Mouse (Mus musculus) hindbrain, postnatal 0 days (tissue): ENCODE data around the gene Fdps. TPM values are rescaled to one million over a fixed set of nuclear protein-coding genes. Genes with fewer than 3 reads are reported as not detected.
A peak's percentile ranks its signal among the peaks of the same experiment; 100 is the strongest.

Source experiments
- ATAC-seq: fragments of 200-750 bp; cut with Nextera tagmentation; 2 replicates; pipeline ENCODE4 v1.8.0; 2017; ENCODE audit warnings: mild to moderate bottlenecking, moderate TSS enrichment, moderate library complexity
- DNase-seq: peaks from one replicate; pipeline ENCODE4 v3.0.0-alpha.2; 2015; ENCODE audit warnings: low spot score
- H3K27ac ChIP-seq: fragments of 300-500 bp; sonication (generic); 2 replicates; pipeline ENCODE4 v1.5.1; 2014; ENCODE audit warnings: mild to moderate bottlenecking
- H3K27me3 ChIP-seq: fragments of 300-500 bp; sonication (generic); 2 replicates; pipeline ENCODE4 v1.6.1; 2014; ENCODE audit warnings: low read length, mixed read lengths; ENCODE audit not compliant: insufficient read depth
- H3K36me3 ChIP-seq: fragments of 300-500 bp; sonication (generic); 2 replicates; pipeline ENCODE4 v1.6.1; 2014; ENCODE audit warnings: low read length, mixed read lengths; ENCODE audit not compliant: insufficient read depth
- H3K4me1 ChIP-seq: fragments of 300-500 bp; sonication (generic); 2 replicates; pipeline ENCODE4 v1.6.1; 2014; ENCODE audit warnings: antibody characterized with exemption, low read length, mixed read lengths; ENCODE audit not compliant: insufficient read depth
- H3K4me2 ChIP-seq: fragments of 300-500 bp; sonication (generic); 2 replicates; pipeline ENCODE4 v1.6.1; 2014; ENCODE audit warnings: low read depth, mild to moderate bottlenecking, low read length, moderate library complexity, mixed read lengths
- H3K4me3 ChIP-seq: fragments of 300-500 bp; sonication (generic); 2 replicates; pipeline ENCODE4 v1.5.1; 2014; ENCODE audit warnings: low read length
- H3K9ac ChIP-seq: fragments of 300-500 bp; sonication (generic); replicated peaks from 2 replicates; pipeline ENCODE4 v1.6.1; 2014; ENCODE audit warnings: mild to moderate bottlenecking, low read length, moderate library complexity, mixed read lengths
- H3K9me3 ChIP-seq: fragments of 300-500 bp; sonication (generic); 2 replicates; pipeline ENCODE4 v1.6.1; 2016; ENCODE audit warnings: low read length, mixed read lengths
- CTCF ChIP-seq: IDR thresholded peaks from 2 replicates; pipeline ENCODE4 v1.5.1; 2016; ENCODE audit warnings: antibody characterized with exemption, control low read depth, low read depth
- WGBS: fragments of 180-500 bp; shearing (Covaris S2); extraction: QIAGEN DNeasy Blood & Tissue Kit; methylation state at CpG from one replicate; pipeline ENCODE4 v1.1.7; 2014; 5-methylcytosine and 5-hydroxymethylcytosine counted together
- polyA plus RNA-seq: library from polyadenylated mRNA; unstranded; fragments of >200 nt; fragmentation: Nextera tagmentation; extraction: Ambion mirVana; gene quantifications from 2 replicates; pipeline ENCODE4 v1.2.1, GENCODE M21; 2015
- total RNA-seq: library from RNA; depleted of rRNA; stranded (reverse); fragments of >200 nt; gene quantifications from 2 replicates; pipeline ENCODE4 v1.2.3, GENCODE M21; 2014

Fdps gene
- total and polyA plus RNA-seq, 2 experiments from 2014 or later = 340 to 341 TPM

DNA sequence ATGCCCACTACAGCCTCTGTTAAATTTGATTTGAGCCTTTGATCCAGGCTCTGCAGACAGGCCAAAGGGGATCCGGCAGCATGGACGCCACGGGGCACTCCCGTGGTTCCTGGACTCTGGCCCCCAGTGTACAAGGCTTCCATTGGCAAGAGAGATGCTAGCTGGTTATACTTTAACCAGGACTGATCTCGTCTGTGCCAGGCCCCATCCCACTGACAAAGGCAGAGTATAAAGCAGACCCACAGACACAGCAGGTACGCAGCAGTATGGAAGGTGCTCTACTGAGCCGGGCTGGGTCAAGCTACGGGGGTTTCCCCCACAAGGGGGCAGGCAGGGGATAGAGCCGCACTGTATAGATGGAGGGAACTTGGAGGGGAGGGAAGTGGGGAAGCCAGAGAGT, 34.6 kb upstream of the Fdps start:
- no peaks in the 10 kb centered on the region for H3K27me3 ChIP-seq
- WGBS = 33% methylated on average over 9 of the region's 9 CpGs
- H3K36me3 ChIP-seq = no peaks in the 10 kb centered on the region
- H3K4me3 ChIP-seq = no peak overlapping the region
- H3K4me2 ChIP-seq = no peak overlapping the region
- H3K9me3 ChIP-seq = no peaks in the 10 kb centered on the region
- peak; percentile 15; the same call in 1 of the 2 replicates for TF ChIP-seq CTCF
- ATAC-seq (no peak), DNase-seq (no peak)
- H3K9ac ChIP-seq = no peak overlapping the region
- H3K27ac ChIP-seq = no peak overlapping the region
- no peaks in the 10 kb centered on the region for H3K4me1 ChIP-seq

DNA sequence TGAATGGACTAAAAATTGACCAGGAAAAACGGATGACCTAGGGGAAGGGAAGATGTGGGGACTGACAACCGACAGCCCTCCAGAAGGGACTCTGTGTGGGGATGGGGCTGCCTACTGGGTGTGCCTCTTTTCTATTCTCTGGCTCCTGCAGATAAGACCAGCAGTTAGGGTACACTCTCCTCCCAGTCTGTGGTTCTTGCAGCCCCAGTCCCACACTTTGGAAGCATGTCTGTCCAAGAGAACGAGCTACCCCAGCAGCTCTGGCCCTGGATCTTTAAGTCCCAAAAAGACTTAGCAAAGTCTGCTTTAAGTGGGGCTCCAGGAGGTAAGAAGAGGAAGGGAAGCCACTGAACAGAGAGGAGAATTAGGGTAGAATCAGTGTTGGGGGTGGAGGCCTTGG, 34.2 kb upstream of the Fdps start, which contains the start of gene Pklr:
Gene Pklr, plus strand, starts transcription at position 185 of the 400 bp plus-strand sequence.
- no peak for TF ChIP-seq CTCF
- no peak for ATAC-seq
- 59% methylated on average over 3 of the region's 3 CpGs for WGBS
- Histone ChIP-seq H3K27ac (no peak within 1 kb of the TSS), H3K4me1 (no peaks in the 10 kb centered on the region), H3K9ac (no peak within 1 kb of the TSS), H3K4me2 (no peak within 1 kb of the TSS), H3K27me3 (no peaks in the 10 kb centered on the region), H3K36me3 (no peaks in the 10 kb centered on the region), H3K4me3 (no peak within 1 kb of the TSS), H3K9me3 (no peaks in the 10 kb centered on the region)
- DNase-seq = no peak

DNA sequence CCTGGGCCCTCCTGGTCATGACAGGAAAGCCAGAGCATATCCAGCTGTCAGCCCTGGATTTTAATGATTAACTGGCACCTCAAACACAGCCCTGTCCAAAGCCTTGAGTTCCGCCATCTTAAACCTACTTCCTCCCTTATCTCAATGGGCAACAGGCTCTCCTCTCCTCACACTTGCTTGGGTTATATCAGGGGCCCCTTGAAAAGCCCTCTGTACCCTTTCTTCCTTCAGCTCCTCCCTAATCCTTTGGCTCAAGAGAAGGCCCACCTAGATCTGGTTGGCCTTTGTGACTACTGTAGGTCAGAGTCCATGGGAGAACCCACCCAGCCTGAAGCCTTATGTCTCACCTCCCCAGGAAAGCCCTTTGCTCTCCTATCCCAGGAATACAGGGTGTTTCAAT, 32.0 kb upstream of the Fdps start:
- Histone ChIP-seq H3K36me3 (no peaks in the 10 kb centered on the region), H3K4me2 (no peak overlapping the region), H3K27me3 (no peaks in the 10 kb centered on the region), H3K27ac (no peak overlapping the region), H3K9me3 (no peaks in the 10 kb centered on the region), H3K9ac (no peak overlapping the region), H3K4me1 (no peaks in the 10 kb centered on the region), H3K4me3 (no peak overlapping the region)
- TF ChIP-seq CTCF = no peak
- no peak for DNase-seq
- ATAC-seq = no peak
- 97% methylated on average over 1 of the region's 1 CpGs for WGBS

DNA sequence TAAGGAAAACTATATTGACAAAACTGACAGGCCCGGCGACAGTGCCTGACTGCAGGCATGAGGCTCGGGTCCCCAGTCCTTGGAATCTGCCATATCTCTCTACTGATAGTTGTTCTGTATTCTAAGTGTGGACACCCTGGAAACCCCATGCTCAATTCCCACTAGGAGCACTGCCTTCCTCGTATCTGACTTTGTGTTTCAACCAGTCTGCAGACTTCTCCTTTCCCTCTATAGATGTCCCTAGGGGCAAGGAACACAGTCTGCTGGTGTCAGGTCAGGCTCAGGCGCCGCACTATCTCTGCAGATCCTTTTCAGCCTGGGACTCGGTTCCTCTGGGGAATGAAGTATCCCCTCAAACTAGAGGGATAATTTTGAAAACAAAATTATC, 31.3 kb upstream of the Fdps start:
- no peak overlapping the region; the same call in 1 of the 2 replicates for H3K4me2 ChIP-seq
- H3K27ac ChIP-seq = no peak overlapping the region
- no peak overlapping the region for H3K9ac ChIP-seq
- H3K36me3 ChIP-seq = no peaks in the 10 kb centered on the region
- ATAC-seq (no peak), DNase-seq (no peak)
- 80% methylated on average over 7 of the region's 7 CpGs for WGBS
- no peak overlapping the region for H3K4me3 ChIP-seq
- H3K27me3 ChIP-seq = no peaks in the 10 kb centered on the region
- no peak for TF ChIP-seq CTCF
- no peaks in the 10 kb centered on the region for H3K9me3 ChIP-seq
- H3K4me1 ChIP-seq = no peaks in the 10 kb centered on the region

DNA sequence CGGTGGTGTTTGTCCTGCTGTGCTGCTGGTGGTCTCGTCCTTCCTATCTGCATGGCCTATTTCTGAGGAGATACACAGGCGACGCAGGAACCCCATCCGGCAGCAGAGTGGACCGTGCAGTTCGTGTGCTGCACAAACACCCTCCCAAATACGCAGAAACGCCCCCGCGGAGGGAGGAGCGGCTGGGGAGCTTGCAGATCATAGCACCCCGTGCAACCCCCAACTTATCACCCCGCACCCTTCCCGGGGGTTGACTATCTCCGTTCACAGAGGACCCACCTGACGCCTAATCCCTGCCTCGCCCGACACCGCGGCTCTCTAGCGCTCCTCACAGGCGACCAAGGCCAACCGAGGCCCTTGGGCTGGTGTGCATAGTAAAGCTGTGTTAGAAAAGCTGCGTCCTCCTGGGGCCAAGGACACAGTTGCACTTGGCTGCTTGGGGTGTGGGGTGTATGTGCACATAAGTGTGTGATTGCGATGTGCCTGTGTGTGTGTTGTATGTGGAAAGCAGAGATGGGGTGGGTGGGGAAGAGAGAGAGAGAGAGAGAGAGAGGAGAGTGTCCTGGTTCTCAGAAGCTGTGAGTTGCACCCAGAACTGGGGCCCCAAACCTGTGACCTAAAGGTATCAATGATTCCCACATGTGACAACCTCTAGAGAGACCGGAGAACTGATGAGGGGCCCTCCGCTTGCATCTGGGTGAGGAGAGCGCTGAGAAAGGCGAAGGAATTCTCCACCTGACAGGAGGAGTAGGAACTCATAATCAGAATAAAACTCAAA, 30.7 kb upstream of the Fdps start:
- peak; percentile 74 for ATAC-seq
- peak; percentile 47 for DNase-seq
- H3K36me3 ChIP-seq = no peaks in the 10 kb centered on the region
- peak; percentile 62 for TF ChIP-seq CTCF
- H3K9ac ChIP-seq = 0 out of 2 replicates have a peak overlapping the region, but pooled peaks have one; percentile 33
- no peaks in the 10 kb centered on the region for H3K4me1 ChIP-seq
- 16% methylated on average over 30 of the region's 30 CpGs for WGBS
- H3K9me3 ChIP-seq = no peaks in the 10 kb centered on the region
- H3K4me3 ChIP-seq = peak overlapping the region; percentile 28
- H3K27me3 ChIP-seq = no peaks in the 10 kb centered on the region
- peak overlapping the region; percentile 69 for H3K4me2 ChIP-seq
- H3K27ac ChIP-seq = no peak overlapping the region

DNA sequence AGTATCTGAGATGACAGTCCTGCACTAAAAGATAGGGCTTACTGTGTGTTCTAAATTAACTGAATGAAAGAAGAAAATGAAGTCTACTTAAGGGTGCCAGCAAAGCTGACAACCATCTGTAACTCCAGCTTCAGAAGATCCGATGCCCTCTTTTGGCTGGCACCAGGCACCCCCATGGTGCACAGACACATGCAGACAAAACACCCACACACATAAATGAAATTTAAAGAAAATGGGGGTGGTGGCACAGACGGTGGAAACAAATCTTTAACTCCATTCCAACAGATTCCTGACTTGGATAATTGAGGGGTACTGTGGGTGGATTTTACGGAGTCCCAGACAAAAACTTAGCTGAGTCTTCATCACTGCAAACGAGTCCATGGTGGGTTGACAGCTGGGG, 30.1 kb upstream of the Fdps start:
- DNase-seq (no peak), ATAC-seq (no peak)
- WGBS = 23% methylated on average over 4 of the region's 4 CpGs
- Histone ChIP-seq H3K9ac (no peak overlapping the region), H3K36me3 (no peaks in the 10 kb centered on the region), H3K9me3 (no peaks in the 10 kb centered on the region), H3K27ac (no peak overlapping the region), H3K4me2 (peak overlapping the region; percentile 69), H3K4me3 (peak overlapping the region; percentile 28; the same call in 1 of the 2 replicates), H3K27me3 (no peaks in the 10 kb centered on the region), H3K4me1 (no peaks in the 10 kb centered on the region)
- TF ChIP-seq CTCF = no peak

DNA sequence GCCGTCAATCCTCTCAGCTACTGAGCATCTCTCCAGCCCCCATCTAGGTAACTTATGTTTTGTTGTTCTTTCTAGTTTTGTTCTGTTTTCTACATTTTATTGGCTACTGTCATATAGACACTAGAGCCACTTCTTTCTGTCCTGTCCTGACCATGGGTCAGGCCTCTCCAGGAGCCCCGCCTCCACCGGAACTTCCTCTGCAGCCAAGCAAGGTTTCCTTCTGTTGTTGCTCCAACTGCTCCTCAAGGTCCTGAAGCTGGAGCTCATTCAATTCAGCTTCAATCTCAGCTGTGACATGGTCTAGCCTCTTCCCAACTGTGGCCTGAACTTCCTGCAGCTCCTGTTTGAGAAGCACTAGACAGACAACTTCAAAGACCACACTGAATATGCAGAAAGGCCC, 28.1 kb upstream of the Fdps start:
- no peaks in the 10 kb centered on the region for H3K4me1 ChIP-seq
- H3K4me3 ChIP-seq = no peak overlapping the region
- no peak for ATAC-seq
- no peak for TF ChIP-seq CTCF
- no peak for DNase-seq
- H3K9me3 ChIP-seq = no peaks in the 10 kb centered on the region
- no peak overlapping the region for H3K27ac ChIP-seq
- 89% methylated on average over 3 of the region's 3 CpGs for WGBS
- H3K36me3 ChIP-seq = no peaks in the 10 kb centered on the region
- no peak overlapping the region for H3K9ac ChIP-seq
- no peaks in the 10 kb centered on the region for H3K27me3 ChIP-seq
- H3K4me2 ChIP-seq = no peak overlapping the region
